Mouse (Mus musculus) neutrophil, adult 59 days (primary cell): ENCODE data around the gene Crygc. TPM values are rescaled to one million over a fixed set of nuclear protein-coding genes. Genes with fewer than 3 reads are reported as not detected.

Source experiments
- total RNA-seq, 2 experiments: library from RNA; stranded (reverse); gene quantifications; 1 replicate in 1 of 2; 2 replicates in 1 of 2; pipeline ENCODE4 v1.2.4; 2023

The Crygc gene
- not detected for total RNA-seq

GRCm38 (mm10) chr1:65073589-65073988 is at the start of gene Crygc:
Gene Crygc, minus strand, starts transcription at chr1:65073689.

GRCm38 (mm10) chr1:65122574-65123372 is 49.3 kb upstream of the Crygc start, which contains the start of gene D630023F18Rik:
Gene D630023F18Rik, minus strand, starts transcription at chr1:65123214.

GRCm38 (mm10) chr1:65119438-65119837 is 45.9 kb upstream of the Crygc start, which contains the start of gene Gm28845:
Gene Gm28845, minus strand, starts transcription at chr1:65119558.

GRCm38 (mm10) chr1:65103273-65103672 is 29.8 kb upstream of the Crygc start, which contains the start of gene Cryga:
Gene Cryga, minus strand, starts transcription at chr1:65103373.

GRCm38 (mm10) chr1:65082188-65082587 is 8.7 kb upstream of the Crygc start, which contains the start of gene Crygb:
Gene Crygb, minus strand, starts transcription at chr1:65082288.

GRCm38 (mm10) chr1:65063352-65063751 is 10.1 kb downstream of the Crygc start, which contains the start of gene Crygd:
Gene Crygd, minus strand, starts transcription at chr1:65063452.

GRCm38 (mm10) chr1:65050952-65051351 is 22.5 kb downstream of the Crygc start, which contains the start of gene Cryge:
Gene Cryge, minus strand, starts transcription at chr1:65051149.

GRCm38 (mm10) chr1:65032641-65033040 is 40.8 kb downstream of the Crygc start, which contains the start of gene Akr1cl:
Gene Akr1cl, minus strand, starts transcription at chr1:65032759.

Other genes with a start within 250 kb of the Crygc start
- 10 to 100 TPM; 52.3 to 65.4 TPM for gene Plekhm3, start 116.9 kb downstream of the Crygc start, total RNA-seq
- not detected for gene Akr1cl, start 40.9 kb downstream of the Crygc start, total RNA-seq
- not detected for gene Cryge, start 22.5 kb downstream of the Crygc start, total RNA-seq
- gene Crygd, start 10.2 kb downstream of the Crygc start, total RNA-seq: not detected
- gene Crygb, start 8.6 kb upstream of the Crygc start, total RNA-seq: not detected
- not detected for gene Cryga, start 29.7 kb upstream of the Crygc start, total RNA-seq
- gene Gm28845, start 45.9 kb upstream of the Crygc start, total RNA-seq: not detected
- 1 to 10 TPM in 1 of 2 experiments, under 1 TPM in 1; 0.95 to 1.5 TPM for gene D630023F18Rik, start 49.5 kb upstream of the Crygc start, total RNA-seq
- 10 to 100 TPM; 68.4 to 85.3 TPM for gene Idh1, start 112.8 kb upstream of the Crygc start, total RNA-seq
- gene Pikfyve, start 113.0 kb upstream of the Crygc start, total RNA-seq: 10 to 100 TPM; 32.0 to 38.4 TPM
- gene Pth2r, start 208.4 kb upstream of the Crygc start, total RNA-seq: not detected